Mouse (Mus musculus): ENCODE measurements around the gene Ctsh.
"Not testable (repeated sequence)": the region's sequence is repeated elsewhere in the genome, so short reads cannot be mapped to it uniquely, and the experiment has no call there.

Ctsh gene

DNA sequence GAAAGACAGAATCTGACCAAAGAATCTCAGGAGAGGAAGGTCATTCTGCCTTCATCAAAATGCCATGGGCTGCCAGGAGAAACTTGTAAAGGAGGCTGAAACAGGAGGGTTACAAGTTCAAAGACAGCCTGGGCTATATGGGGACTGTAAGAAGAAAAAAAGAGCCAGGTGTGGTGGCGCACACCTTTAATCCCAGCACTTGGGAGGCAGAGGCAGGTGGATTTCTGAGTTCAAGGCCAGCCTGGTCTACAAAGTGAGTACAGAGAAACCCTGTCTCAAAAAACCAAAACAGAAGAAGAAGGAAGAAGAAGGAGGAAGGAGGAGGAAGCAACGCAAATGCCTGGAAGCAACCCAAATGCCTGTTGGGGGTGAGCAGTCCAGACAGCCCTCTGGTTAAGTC lies at the start of gene Ctsh:
Gene Ctsh (plus strand): TSS at position 301 of the 400 bp plus-strand sequence.
- no peak for DNase-seq

DNA sequence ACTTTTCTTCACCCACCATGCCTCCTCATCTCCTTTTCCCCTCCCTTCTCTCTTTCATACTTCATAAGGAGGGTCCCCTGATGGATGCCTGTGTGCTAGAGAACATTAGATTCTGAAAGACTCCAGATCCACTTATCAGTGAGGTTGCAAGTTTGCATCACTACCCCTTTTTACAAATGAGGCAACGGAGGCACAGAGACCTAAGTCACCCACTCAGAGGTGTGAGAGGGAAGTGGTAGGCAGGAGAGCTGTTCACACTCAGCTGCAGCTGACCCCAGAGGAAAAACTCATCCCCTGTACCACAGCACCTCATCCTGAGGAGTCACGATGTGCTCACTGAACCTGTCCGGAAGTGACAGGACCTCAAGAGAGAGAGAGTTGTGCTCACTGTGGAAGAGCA lies 47.5 kb upstream of the Ctsh start:
- DNase-seq = no peak

DNA sequence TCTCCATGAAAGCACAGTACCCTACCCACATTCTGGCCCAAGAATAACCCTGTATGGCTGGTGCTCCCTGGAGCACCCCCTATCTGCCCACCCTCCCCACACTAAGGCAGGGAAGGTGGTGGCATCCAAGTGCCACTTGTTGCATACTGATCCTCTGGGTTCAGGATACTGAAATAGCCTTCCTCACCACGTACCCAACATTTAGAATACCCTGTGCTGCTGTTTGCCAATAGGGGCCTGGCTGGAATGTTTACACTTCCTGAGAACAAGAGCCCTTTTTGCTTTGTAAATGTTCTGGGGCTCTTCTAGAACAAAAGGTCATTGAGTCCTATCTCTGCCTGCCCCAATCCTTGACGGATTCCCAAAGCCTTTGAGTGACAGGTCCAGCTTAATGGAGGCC lies 46.9 kb upstream of the Ctsh start:
- DNase-seq = no peak

DNA sequence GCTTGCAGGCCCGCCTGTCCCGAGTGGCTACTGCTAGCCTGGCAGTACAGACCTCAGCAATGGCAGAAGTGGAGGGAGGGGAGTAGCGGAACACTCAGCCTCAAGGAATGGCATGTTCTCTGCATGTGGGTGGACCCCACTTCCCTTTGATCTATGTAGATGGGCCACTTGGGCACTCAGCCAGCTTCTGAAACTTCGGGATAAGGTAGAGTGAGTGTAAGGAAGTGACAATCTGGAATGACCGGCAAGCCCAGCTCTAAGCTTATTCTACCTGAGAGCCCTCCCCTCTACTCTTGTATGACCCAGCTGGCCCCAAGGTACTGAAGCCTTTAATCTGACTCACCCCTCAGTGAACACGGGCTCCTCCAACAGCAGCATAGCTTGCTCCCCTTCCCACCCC lies 45.8 kb upstream of the Ctsh start:
- no peak for DNase-seq

DNA sequence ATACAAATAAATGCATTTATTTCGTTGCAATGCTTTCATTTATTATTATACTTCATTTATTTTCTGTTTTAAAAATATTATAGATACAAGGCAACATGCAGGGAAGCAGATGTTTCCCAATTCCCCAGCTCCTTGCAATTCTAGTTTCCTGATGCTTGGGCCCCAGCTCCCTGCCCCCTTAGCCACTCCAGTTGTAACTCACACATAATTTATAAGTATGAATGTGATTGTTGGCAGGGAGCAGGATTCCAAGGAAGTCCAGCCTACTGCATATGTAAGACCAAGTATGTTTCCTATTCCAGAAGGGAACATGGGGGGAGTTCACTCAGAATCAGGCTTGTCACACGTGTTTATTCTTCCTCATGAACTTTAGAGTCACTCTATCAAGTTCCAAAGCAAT lies 42.1 kb upstream of the Ctsh start:
- no peak for DNase-seq

DNA sequence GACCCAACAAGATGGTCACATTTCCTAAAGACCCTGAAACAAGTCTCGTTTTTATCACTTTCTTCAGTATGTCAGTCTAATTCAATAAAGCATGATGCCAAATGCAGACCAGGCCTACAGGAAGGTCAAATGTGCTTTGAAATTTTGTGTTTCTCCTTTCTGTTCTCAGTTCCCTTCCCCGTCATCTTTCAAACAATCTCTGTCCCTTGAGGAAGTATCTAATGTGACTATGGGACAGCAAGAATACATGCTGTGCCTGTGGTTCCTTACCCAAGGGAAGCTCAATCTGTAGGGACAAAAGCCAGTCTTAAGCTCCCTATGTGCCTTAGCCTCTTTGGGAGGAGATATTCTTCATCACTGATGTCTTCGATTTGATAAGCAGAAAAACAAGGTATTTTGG lies 39.3 kb upstream of the Ctsh start:
- no peak for DNase-seq

DNA sequence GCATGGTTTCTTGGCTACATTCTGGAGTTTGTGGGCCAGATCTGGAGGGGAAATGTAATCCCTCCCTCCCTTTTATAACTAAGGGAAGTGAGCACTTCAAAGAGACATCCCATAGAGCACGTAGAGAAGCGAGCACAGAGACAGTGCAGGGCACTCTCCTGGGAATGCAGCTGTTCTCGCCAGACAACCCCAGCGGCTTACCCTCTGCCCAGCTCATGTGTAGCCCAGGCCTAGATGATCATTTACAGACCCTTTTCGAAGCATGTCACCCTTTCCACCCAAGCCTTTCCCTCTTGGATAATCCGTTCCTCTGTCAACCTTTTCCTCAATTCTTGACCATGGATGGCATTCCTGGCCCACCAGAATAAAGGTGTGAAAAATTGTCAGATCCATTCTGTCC lies 37.7 kb upstream of the Ctsh start:
- DNase-seq = no peak

DNA sequence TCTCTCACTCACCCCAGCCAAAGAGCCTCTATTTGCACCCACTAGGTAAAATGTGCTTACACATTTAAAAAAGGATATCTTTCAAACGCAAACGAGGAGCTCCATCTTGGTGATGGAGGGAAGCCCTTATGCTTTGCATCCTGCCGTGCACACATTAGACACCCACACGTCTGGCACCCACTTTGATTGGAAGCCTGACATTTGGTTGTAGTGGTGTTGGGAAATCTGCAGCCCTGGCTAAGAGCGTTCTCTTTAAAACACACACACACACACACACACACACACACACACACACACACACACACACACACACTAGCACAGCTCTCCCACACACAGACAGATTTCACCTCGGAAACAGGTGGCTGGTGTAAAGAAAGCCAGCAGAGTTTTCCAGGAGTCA lies 33.1 kb upstream of the Ctsh start:
- DNase-seq = no peak

DNA sequence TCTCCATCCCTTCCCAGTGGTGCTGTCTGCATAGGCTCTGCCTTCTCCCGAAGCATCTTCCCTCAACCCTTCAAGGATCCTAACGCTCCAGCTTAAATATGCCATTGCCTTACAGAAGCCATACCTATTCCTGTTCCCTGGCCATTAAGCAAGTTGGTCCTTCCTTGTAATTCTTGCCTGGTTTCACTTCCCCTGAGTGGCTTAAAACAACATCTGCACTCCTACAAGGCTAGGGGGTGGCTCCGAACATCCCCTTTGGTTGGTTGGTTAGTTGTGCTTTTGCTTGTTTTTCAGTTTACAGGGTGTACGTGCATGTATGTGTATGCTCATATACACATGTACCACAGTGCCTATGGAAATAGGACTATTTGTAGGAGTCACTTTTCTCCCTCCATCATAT lies 32.5 kb upstream of the Ctsh start:
- no peak for DNase-seq

DNA sequence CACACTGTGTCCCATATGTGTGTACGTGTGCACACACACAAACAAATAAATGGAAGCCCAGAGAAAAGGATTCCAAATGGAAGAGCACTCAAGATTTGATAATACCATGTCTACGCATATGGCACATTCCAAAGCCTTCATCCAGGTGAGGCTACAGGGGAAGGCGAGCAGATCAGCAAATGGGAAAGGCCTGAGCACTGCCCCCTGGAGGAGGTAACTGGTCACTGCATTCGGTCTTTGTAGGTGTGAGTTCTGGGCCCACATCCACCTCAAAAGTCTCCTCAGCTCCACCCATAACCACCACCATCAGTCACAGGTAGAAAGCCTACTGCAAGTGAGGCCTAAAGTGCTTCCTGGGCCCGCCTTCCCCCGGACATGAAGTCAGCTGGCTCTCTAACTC lies 26.2 kb upstream of the Ctsh start:
- peak; percentile 14 for DNase-seq

DNA sequence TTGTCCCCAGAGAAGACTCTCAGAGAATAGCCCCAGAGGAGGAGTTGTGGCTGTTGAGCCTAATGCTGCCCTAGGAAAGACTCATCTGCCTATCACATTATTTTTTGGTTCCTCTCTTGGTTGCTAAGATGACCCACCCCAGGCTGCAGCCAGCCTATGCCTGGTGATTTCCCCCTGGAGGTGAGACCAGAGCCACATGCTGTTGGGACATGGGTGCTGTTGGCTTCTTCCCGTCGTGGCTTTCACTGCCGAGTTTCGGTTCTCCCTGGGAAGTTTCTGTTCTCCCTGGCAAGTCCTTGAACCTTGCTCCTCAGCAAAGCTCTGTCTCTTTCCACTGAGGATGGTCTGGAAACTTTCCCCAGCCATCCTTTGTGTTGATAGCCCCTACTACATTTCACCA lies 20.0 kb upstream of the Ctsh start:
- DNase-seq = no peak

DNA sequence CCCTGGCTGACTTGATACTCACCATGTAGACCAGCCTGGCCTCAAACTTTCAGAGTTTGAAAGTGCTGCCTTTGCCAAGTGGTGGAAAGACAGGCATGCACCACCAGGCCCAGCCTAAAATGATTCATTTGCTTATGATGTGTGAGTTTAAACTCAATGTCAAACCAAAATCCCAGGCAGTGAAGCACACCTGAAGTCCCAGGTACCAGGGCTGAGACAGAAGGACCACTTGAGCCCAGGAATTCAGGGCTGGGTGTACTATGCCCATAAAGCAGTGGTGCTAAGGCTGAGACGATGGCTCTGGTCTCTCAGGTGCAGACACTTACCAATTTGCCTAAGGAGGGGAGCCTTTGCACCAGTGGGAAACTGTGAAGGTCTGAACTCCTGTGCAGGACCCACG lies 18.8 kb upstream of the Ctsh start:
- no peak for DNase-seq

DNA sequence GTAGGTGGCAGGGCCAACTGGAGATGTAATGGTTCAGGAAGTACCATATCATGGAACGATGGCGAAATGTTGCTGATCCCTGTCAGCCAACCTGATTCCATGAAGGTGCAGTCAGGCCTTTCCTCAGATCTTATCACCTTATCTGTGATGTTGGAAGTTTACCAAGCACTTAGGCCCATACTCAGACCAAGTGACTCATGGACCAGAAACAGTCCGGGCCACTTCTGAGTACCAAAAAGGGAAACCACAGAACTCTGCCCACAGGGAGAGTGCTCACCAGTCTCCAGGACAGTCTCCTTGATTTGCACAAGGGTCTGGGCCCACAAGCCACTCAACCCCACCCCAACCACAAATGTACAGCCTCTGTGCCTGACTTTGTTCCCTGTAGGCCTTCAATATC lies 18.2 kb upstream of the Ctsh start:
- no peak for DNase-seq

DNA sequence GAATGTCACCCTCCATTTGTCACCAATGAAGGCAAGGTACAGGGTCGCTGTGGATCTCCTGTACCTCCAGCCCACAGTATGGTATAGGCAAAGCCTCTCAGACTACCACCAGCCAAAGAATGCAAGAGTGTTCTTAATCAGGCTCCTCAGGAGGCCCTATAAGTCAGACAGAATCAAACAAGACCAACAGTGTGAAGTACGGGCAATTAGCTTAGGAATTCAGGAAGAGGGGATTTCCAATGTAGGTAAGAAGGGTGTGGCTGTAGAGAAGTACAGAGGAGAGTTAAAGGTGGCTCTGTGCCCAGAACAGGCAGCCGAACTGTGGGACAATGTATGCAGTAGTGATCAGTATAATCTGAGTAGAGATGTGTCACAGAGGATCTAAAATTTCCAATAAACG lies 17.6 kb upstream of the Ctsh start:
- DNase-seq = no peak

DNA sequence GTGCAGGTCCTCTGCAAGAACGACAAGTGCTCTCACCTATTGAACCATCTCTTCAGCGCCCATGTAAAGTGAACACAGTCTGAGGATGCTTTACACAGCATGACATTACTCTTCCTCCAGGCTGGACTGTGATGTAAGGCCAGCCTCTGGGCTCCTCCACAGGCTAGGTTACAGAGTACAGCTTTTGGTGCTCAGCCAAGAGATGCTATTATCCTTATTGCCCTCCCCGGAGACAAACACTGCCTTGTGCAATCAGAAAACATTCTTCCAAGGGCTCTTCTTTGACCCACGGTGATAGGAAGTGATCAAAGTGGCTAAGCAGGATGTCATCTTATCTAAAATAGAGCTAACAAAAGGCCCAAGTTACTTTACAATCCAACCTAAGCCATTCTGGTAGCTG lies 15.4 kb upstream of the Ctsh start:
- no peak for DNase-seq

DNA sequence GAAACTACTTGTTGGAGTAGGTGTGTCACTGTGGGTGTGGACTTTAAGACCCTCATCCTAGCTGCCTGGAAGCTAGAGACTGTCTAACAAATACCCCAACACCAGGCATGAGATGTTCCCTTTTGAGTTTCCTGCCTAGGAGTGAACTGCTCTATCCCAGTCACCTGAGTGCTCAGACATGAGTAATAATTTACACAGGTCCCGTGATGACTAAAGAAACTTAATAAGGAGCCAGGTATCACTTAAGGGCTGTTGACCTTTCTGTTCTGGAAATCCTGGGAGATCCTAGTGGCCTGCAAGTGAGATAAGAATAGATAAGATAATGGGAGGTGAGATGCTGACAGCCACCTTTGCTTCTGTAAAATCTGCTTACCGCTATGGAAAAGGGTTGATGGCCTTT lies 13.0 kb upstream of the Ctsh start:
- DNase-seq = no peak

DNA sequence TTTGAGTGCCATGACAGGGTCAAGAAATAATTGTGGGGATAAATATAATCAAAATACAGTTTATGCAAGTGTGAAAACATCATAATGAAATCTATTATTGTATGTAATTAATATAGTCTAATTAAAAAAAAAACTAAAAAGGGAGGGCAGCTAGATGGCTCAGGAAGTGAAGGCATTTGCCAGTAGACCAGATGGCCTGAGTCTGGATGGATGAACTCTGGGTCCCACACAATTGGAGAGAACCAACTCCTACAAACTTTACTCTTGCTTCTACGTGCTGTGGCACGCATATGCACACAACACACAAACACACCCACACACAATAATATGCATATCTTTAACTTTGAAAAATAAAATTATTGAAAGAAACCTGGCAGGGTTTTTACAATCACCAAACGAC lies 12.4 kb upstream of the Ctsh start:
- DNase-seq = no peak

DNA sequence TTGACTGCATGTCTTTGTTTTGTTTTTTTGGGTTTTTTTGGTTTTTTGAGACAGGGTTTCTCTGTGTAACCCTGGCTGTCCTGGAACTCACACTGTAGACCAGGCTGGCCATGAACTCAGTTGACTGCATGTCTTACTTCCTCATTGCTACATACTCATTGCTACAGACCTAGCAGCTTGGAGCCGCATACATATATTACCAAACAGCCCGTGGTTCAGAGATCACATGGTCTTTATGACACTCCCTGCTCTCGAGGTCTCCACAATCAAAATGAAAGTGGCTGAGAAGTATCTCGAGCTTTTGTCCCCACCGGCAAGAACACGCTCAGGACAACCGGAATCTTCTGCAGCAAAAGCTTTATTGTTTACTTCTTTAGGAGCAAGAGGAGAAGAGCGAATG lies 11.0 kb upstream of the Ctsh start:
- DNase-seq = not testable (repeated sequence)

DNA sequence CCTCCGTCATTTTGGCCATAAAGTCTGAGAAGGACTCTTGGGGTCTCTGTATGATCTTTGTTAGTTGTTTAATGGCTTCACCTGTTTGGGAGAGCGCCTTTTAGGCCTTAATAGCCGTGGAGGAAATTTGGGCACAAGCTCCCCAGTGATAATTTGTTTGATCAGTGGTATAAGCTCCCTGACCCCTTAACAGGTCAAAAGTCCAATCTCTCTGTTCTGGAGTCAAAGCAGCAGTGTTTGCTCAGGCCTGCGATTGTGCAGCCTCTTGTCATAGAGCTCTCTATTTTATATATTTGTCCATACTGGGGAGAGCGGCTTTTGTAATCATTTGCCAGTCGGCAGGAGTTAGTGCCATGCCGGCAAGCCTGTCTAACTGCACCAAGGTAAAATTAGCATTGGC lies 8.8 kb upstream of the Ctsh start:
- no peak for DNase-seq

DNA sequence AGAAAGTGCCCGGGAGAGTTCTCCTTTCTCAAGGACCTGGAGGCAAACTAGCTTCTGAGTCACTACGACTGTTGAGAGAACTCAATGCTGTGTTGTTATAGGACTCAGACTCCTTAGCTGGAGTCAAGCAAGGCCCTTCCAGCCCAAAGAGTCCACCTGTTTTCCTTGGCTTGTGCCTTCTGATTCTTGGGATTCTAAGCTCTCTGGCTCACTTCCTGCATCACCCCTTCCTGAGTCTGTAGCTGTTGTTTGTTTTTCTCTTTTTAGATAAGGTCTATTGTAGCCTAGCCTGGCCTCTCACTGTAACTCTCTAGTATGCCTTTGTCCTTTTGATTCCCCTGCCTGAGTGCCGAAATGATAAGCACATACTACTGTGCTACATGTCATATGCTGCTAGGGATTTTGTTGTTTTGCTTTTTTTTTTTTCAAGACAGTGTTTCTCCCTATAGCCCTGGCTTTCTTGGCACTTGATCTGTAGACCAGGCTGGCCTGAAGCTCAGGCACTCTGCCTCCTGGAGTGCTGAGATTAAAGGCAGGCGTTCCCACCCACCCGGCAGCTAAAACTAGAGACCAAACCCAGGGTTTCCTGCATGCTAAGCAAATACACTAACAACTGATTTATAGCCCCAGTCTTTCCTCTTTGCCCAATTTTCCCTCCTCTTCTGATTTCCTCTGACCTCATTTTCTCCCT lies 5.9 kb upstream of the Ctsh start:
- no peak for DNase-seq

DNA sequence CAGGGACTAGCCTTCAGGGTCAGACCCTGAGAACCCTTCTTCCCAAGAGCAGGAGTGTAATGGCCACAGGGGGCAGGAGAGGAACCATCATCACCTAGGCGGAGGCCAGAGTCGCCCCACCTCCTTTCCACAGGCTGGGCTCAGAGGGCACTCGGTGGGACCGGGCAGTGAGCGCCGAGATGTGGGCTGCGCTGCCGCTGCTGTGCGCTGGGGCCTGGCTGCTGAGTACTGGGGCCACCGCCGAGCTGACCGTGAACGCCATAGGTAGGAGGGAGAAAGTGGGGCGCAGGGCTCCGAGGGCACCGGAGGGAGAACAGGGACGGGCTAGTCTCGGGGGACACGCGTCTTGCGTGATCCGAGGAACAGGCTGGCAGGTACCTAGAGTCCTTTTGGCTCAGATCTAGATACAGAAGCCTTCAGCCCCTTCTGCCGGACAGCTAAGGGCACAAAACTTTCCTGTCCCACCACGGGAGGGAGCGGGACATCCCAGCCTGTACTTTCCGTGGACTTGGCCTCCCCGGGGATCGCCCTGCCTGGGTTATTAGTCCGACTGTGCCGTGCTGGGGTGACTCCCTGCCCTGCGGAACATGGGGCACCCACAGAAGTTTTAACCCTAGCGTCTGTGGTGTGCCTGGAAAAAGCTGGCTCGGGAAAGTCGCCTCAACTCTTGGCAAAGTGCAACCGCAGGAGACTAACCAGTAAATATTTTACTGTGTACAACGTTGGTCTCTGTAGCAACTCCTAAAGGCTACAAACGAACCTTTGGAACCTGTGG lies 606 bp downstream of the Ctsh start:
- DNase-seq = peak; percentile 19

DNA sequence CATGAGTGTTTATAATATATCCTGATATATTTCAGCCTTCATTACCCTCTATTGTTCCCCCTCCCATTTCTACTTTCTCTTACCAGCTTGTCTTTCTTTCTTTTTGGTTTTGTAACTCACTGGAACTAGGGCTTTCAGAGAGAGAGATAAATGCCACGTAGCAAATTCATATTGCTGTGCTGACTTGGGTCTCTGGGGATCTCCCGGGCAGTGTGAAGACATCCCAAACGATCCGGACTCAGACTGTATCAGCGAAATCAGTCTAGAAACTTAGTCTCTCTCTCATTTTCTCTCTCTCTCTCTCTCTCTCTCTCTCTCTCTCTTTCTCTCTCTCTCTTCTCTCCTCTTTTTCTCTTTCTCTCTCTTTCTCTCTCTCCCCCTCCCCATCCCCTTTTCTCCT lies 1.5 kb downstream of the Ctsh start:
- no peak for DNase-seq

DNA sequence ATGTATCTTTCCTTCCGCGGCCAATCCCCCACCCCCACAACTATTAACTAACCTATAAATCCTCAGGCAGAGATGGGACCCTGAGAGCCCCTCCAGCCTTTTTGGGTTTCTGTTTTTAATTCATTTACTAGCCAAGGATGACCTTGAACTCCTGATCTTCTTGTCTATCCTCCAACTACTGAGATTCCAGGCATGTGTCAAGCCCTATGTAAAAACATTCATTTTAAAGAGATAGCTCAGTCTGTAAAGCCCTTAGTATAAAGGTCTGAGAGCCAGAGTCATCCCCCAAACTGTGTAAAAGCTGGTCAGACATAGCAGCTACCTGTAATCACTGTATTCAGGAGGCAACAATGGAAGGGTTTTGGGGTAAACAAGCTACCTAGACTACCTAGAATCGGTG lies 2.0 kb downstream of the Ctsh start:
- DNase-seq = no peak

DNA sequence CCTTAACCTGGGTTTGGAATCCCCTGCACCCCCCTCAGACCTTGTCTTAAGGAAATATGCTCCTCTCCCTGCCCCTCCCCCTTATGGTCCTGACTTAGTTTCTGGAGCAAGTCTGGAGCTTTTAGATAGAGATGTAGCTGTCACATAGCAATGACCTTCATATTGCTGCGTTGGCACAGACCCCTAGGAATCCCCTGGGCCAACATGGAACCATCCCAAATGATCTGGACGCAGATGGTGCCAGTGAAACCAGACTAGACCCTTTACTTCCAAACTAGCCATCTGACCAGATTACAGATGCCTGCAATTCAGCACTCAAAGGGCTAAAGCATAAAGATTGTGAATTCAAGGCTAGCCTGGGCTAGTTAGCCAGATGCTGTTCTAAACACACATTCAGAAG lies 2.8 kb downstream of the Ctsh start:
- no peak for DNase-seq
